Comparison of ENCODE assay signal across 18 mouse cellular contexts in the genomic region with DNA sequence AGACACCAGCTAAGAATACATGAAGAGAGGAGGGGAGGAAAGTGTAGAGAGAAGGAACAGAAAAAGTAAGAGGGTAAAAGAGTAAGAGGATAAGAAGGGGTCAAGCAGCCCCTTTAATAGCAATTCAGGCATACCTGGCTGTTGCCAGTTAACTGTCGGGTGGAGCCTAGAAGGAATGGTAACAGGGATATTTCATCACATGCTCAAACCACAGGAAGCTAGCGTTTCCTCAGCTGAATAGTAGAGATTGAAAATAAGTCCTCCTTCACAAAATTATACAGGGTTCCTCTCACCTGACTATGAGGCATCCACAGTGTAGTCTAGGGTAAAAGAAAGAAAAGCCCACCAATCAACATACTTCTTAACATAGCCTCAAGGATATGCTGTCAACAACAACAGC.
"Had no signal": no experiment of that assay in that cellular context is flagged by ENCODE, and none has a peak within 500 bp of the region (broad histone marks: within the 10 kb centered on the region; RNA-seq: fewer than 3 reads in every experiment).

No protein-coding gene starts in this region.

- DNase-seq: gastrocnemius, adult 2 months; gastrocnemius, postnatal 10 days; gastrocnemius, postnatal 25 days; heart, adult 11 months; heart, adult 2 months; heart, postnatal 14 days; heart, postnatal 36 days; kidney, adult 18-20 months; kidney, adult 8-10 months; kidney, postnatal 10 days; kidney, postnatal 25 days; kidney, postnatal 4 days; left cerebral cortex, postnatal 4 days had no signal

- ATAC-seq: hindbrain, embryonic 16.5 days; inflammation-experienced regulatory T-cells, adult 6 months; intestine, embryonic 15.5 days; intestine, postnatal 0 days; liver, embryonic 12.5 days had no signal
